Mouse (Mus musculus) hindbrain, embryonic 16.5 days (tissue): ENCODE data around the gene Vrk2. TPM values are rescaled to one million over a fixed set of nuclear protein-coding genes. Genes with fewer than 3 reads are reported as not detected.
A peak's percentile ranks its signal among the peaks of the same experiment; 100 is the strongest.

Experiments used
- ATAC-seq: fragments of 200-750 bp; cut with Nextera tagmentation; 2 replicates; pipeline ENCODE4 v1.8.0; 2017; ENCODE audit warnings: moderate TSS enrichment, moderate library complexity
- H3K27ac ChIP-seq: fragments of 300-500 bp; sonication (generic); 2 replicates; pipeline ENCODE4 v1.5.1; 2014; ENCODE audit warnings: low read depth, mild to moderate bottlenecking, control low read depth, low read length, moderate library complexity
- H3K27me3 ChIP-seq: fragments of 300-500 bp; sonication (generic); replicated peaks from 2 replicates; pipeline ENCODE4 v1.6.1; 2014; ENCODE audit warnings: low read length; ENCODE audit not compliant: control insufficient read depth, insufficient read depth
- H3K36me3 ChIP-seq: fragments of 300-500 bp; sonication (generic); 2 replicates; pipeline ENCODE4 v1.6.1; 2014; ENCODE audit warnings: mild to moderate bottlenecking, low read length, moderate library complexity, mixed read lengths; ENCODE audit not compliant: control insufficient read depth, insufficient read depth
- H3K4me1 ChIP-seq: fragments of 300-500 bp; sonication (generic); 2 replicates; pipeline ENCODE4 v1.6.1; 2014; ENCODE audit warnings: low read depth, low read length; ENCODE audit not compliant: control insufficient read depth, insufficient read depth
- H3K4me2 ChIP-seq: fragments of 300-500 bp; sonication (generic); 2 replicates; pipeline ENCODE4 v1.6.1; 2014; ENCODE audit warnings: mild to moderate bottlenecking, low read length, control low read depth, moderate library complexity
- H3K4me3 ChIP-seq: fragments of 300-500 bp; sonication (generic); 2 replicates; pipeline ENCODE4 v1.5.1; 2014; ENCODE audit warnings: mild to moderate bottlenecking, low read length, control low read depth, moderate library complexity
- H3K9ac ChIP-seq: fragments of 300-500 bp; sonication (generic); 2 replicates; pipeline ENCODE4 v1.6.1; 2014; ENCODE audit warnings: low read depth, mild to moderate bottlenecking, control low read depth, low read length, moderate library complexity
- H3K9me3 ChIP-seq: fragments of 300-500 bp; sonication (generic); 2 replicates; pipeline ENCODE4 v1.6.1; 2014; ENCODE audit warnings: mild to moderate bottlenecking, low read length, moderate library complexity; ENCODE audit not compliant: control insufficient read depth
- WGBS: fragments of 180-500 bp; shearing (Covaris S2); extraction: QIAGEN DNeasy Blood & Tissue Kit; methylation state at CpG from one replicate; pipeline ENCODE4 v1.1.7; 2014; 5-methylcytosine and 5-hydroxymethylcytosine counted together
- polyA plus RNA-seq: library from polyadenylated mRNA; unstranded; fragments of >200 nt; fragmentation: Nextera tagmentation; extraction: Ambion mirVana; gene quantifications from 2 replicates; pipeline ENCODE4 v1.2.1, GENCODE M21; 2015

Vrk2 gene
- 3.5 and 3.9 TPM in 2 replicates for polyA plus RNA-seq

- Histone ChIP-seq H3K9me3 (no peaks in the 10 kb centered on the region), H3K4me3 (peak within 1 kb of the TSS; percentile 67), H3K9ac (peak within 1 kb of the TSS; percentile 77), H3K36me3 (no peaks in the 10 kb centered on the region), H3K27me3 (no peaks in the 10 kb centered on the region), H3K4me1 (peaks cover 6% of the 10 kb centered on the region; the same call in 1 of the 2 replicates), H3K4me2 (peak within 1 kb of the TSS; percentile 96), H3K27ac (peak within 1 kb of the TSS; percentile 56)
- ATAC-seq: peak; percentile 98
- WGBS: under 1% methylated on average over 50 of the region's 60 CpGs
Observed at GRCm38 (mm10) chr11:26593061-26594059, at the start of gene Vrk2, which contains the start of gene Gm6899. Gene Vrk2 (minus strand): TSS chr11:26593999. Gene Gm6899 (plus strand): TSS chr11:26593241.

GRCm38 (mm10) chr11:26642141-26642540 lies 48.3 kb upstream of the Vrk2 start:
- H3K4me2 ChIP-seq: no peak overlapping the region
- no peak for ATAC-seq
- H3K4me1 ChIP-seq: no peaks in the 10 kb centered on the region
- H3K27ac ChIP-seq: no peak overlapping the region
- 93% methylated on average over 1 of the region's 1 CpGs for WGBS
- no peaks in the 10 kb centered on the region for H3K36me3 ChIP-seq
- H3K9me3 ChIP-seq: no peaks in the 10 kb centered on the region
- H3K4me3 ChIP-seq: no peak overlapping the region
- H3K9ac ChIP-seq: no peak overlapping the region
- no peaks in the 10 kb centered on the region for H3K27me3 ChIP-seq

DNA sequence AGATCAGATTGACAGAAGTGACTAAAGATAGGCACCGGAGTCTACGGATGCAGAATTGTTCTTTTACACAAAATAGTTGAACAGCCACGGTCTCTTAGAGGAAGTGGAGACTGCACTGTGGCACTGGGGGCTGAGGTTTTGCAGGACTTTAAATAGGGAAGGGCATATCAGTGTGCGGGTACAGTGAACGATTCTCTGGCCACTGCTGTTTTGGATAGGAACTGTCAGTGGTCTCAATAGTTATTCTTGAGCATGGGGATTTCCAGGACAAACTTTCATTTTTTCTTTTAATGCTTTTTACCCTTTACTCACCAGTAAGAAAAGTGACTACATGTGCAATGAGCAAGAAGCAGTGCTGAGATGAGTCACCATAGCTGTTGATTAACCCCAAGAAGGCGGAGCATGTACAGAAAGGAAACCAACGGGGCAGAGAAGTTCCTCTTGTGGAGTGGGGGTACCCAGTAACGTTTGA lies 46.6 kb upstream of the Vrk2 start:
- 77% methylated on average over 8 of the region's 8 CpGs for WGBS
- no peaks in the 10 kb centered on the region for H3K36me3 ChIP-seq
- H3K4me1 ChIP-seq: no peaks in the 10 kb centered on the region
- H3K9me3 ChIP-seq: no peaks in the 10 kb centered on the region
- no peak overlapping the region for H3K27ac ChIP-seq
- H3K27me3 ChIP-seq: no peaks in the 10 kb centered on the region
- H3K9ac ChIP-seq: no peak overlapping the region
- ATAC-seq: no peak
- no peak overlapping the region for H3K4me2 ChIP-seq
- no peak overlapping the region for H3K4me3 ChIP-seq

GRCm38 (mm10) chr11:26636239-26636638 lies 42.4 kb upstream of the Vrk2 start:
- Histone ChIP-seq H3K4me3 (no peak overlapping the region), H3K27ac (no peak overlapping the region), H3K9me3 (no peaks in the 10 kb centered on the region), H3K27me3 (no peaks in the 10 kb centered on the region), H3K4me1 (no peaks in the 10 kb centered on the region), H3K36me3 (no peaks in the 10 kb centered on the region), H3K9ac (no peak overlapping the region), H3K4me2 (no peak overlapping the region)
- ATAC-seq: no peak
- WGBS: 85% methylated on average over 1 of the region's 1 CpGs

GRCm38 (mm10) chr11:26622727-26623126 lies 28.9 kb upstream of the Vrk2 start:
- WGBS: 88% methylated on average over 5 of the region's 5 CpGs
- Histone ChIP-seq H3K4me3 (no peak overlapping the region), H3K27ac (no peak overlapping the region), H3K9ac (no peak overlapping the region), H3K4me2 (no peak overlapping the region), H3K27me3 (no peaks in the 10 kb centered on the region), H3K36me3 (no peaks in the 10 kb centered on the region), H3K4me1 (no peaks in the 10 kb centered on the region), H3K9me3 (no peaks in the 10 kb centered on the region)
- ATAC-seq: no peak

DNA sequence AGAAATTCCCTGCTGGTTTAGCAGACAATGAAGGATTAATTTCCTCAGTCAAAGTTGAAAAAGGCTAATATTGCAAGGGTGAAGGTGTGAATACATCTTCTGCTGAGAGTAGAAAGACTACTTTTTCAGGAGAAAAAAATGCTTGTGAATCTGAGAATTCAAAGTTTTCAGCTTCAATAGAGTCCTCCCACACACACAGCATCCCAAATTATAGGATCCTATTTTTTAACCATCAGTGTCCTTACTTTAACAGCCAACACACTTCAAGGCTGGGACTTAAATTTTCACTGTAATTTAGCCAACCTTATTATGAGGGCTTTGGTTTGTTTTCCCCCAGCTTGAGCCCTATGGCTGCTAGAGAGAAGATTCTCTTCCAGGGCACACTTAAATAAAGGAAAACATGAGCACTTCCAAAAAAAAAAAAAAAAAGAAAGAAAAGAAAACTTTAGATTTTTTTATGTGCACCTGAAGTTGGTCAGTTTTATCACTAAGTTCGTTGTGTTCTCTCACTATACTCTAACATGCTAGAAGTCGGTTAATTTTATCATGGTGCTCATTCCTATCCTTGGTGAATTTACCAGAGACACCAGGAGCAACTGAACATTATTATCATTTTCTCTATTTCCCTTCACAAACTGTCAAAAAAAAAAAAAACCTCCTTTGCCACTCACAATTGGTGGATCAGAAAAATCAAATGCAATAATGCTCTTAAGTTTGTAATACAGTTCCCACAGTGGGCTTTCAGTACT lies 24.9 kb upstream of the Vrk2 start:
- Histone ChIP-seq H3K4me1 (no peaks in the 10 kb centered on the region), H3K4me2 (no peak overlapping the region), H3K9ac (no peak overlapping the region), H3K27ac (no peak overlapping the region), H3K9me3 (no peaks in the 10 kb centered on the region), H3K27me3 (no peaks in the 10 kb centered on the region), H3K36me3 (no peaks in the 10 kb centered on the region), H3K4me3 (no peak overlapping the region)
- 94% methylated on average over 2 of the region's 2 CpGs for WGBS
- ATAC-seq: no peak

GRCm38 (mm10) chr11:26608795-26609194 lies 15.0 kb upstream of the Vrk2 start:
- Histone ChIP-seq H3K27me3 (no peaks in the 10 kb centered on the region), H3K4me1 (no peaks in the 10 kb centered on the region), H3K4me2 (no peak overlapping the region), H3K9ac (no peak overlapping the region), H3K27ac (no peak overlapping the region), H3K4me3 (no peak overlapping the region), H3K36me3 (no peaks in the 10 kb centered on the region), H3K9me3 (no peaks in the 10 kb centered on the region)
- 71% methylated on average over 10 of the region's 10 CpGs for WGBS
- no peak for ATAC-seq

- ATAC-seq: no peak
Observed at GRCm38 (mm10) chr11:26604061-26604655, 10.4 kb upstream of the Vrk2 start.

More at GRCm38 (mm10) chr11:26604061-26604655, 10.4 kb upstream of the Vrk2 start:
- Histone ChIP-seq H3K9ac (no peak overlapping the region), H3K27me3 (no peaks in the 10 kb centered on the region), H3K4me2 (no peak overlapping the region), H3K9me3 (no peaks in the 10 kb centered on the region), H3K4me3 (no peak overlapping the region), H3K36me3 (no peaks in the 10 kb centered on the region), H3K4me1 (no peaks in the 10 kb centered on the region), H3K27ac (no peak overlapping the region)
- 96% methylated on average over 1 of the region's 1 CpGs for WGBS
